In the genomic region with DNA sequence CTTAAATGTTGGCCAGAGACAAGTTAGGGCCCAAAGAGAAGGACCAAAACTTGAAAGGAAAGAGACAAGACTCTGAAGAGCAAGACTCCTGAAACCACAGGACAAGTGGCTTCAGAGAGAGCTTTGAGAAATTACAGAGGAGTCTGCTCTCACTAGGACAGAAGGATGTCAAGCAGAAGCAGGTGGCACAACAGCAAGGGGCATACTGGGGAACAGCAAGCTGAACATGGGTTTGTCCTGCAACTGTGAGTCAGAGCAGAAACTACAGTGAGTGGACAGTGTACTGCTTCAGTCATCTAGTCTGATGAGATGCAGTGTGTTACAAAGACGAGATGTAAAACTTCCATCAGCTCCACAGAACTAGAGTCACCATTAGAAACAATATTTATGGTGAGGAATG, we compare ENCODE assay signal across 22 mouse cellular contexts.
"Had no signal": no experiment of that assay in that cellular context is flagged by ENCODE, and none has a peak within 500 bp of the region (broad histone marks: within the 10 kb centered on the region; RNA-seq: fewer than 3 reads in every experiment).

No protein-coding gene starts in this region.

- H3K9me3 ChIP-seq: limb, embryonic 10.5 days; limb, embryonic 13.5 days; liver, embryonic 12.5 days; liver, embryonic 15.5 days; lung, embryonic 15.5 days; midbrain, embryonic 12.5 days; midbrain, embryonic 15.5 days; neural tube, embryonic 12.5 days; neural tube, embryonic 15.5 days had no signal

- DNase-seq: kidney, adult 9 months; kidney, postnatal 14 days; kidney, postnatal 4 days; layer of hippocampus, adult 9-11 months; liver; lung, adult 18-20 months; lung, postnatal 14 days; lung, postnatal 4 days; right cerebral cortex, adult 18-20 months; right cerebral cortex, postnatal 14 days; right cerebral cortex, postnatal 4 days; thymus, postnatal 36 days had no signal

- H3K27ac ChIP-seq: limb, embryonic 10.5 days; limb, embryonic 13.5 days; liver, embryonic 12.5 days; liver, embryonic 15.5 days; lung, embryonic 15.5 days; midbrain, embryonic 12.5 days; midbrain, embryonic 15.5 days; neural tube, embryonic 12.5 days; neural tube, embryonic 15.5 days; stomach, postnatal 0 days had no signal

- H3K9ac ChIP-seq: limb, embryonic 13.5 days; liver, embryonic 12.5 days; liver, embryonic 15.5 days; lung, embryonic 15.5 days; midbrain, embryonic 12.5 days; midbrain, embryonic 15.5 days; neural tube, embryonic 12.5 days; neural tube, embryonic 15.5 days had no signal

- H3K4me3 ChIP-seq: limb, embryonic 10.5 days; limb, embryonic 13.5 days; liver, embryonic 12.5 days; liver, embryonic 15.5 days; lung, embryonic 15.5 days; midbrain, embryonic 12.5 days; midbrain, embryonic 15.5 days; neural tube, embryonic 12.5 days; neural tube, embryonic 15.5 days had no signal

- H3K36me3 ChIP-seq: limb, embryonic 10.5 days; limb, embryonic 13.5 days; liver, embryonic 12.5 days; liver, embryonic 15.5 days; lung, embryonic 15.5 days; midbrain, embryonic 12.5 days; midbrain, embryonic 15.5 days; neural tube, embryonic 12.5 days; neural tube, embryonic 15.5 days had no signal

- H3K4me1 ChIP-seq: limb, embryonic 10.5 days; limb, embryonic 13.5 days; liver, embryonic 12.5 days; liver, embryonic 15.5 days; lung, embryonic 15.5 days; midbrain, embryonic 15.5 days; neural tube, embryonic 12.5 days; neural tube, embryonic 15.5 days had no signal

- H3K27me3 ChIP-seq: limb, embryonic 13.5 days; liver, embryonic 12.5 days; liver, embryonic 15.5 days; lung, embryonic 15.5 days; midbrain, embryonic 12.5 days; midbrain, embryonic 15.5 days; neural tube, embryonic 12.5 days; neural tube, embryonic 15.5 days had no signal

- ATAC-seq: liver, embryonic 12.5 days; midbrain, embryonic 15.5 days had no signal

- H3K4me2 ChIP-seq: limb, embryonic 13.5 days; liver, embryonic 12.5 days; liver, embryonic 15.5 days; lung, embryonic 15.5 days; midbrain, embryonic 12.5 days; midbrain, embryonic 15.5 days; neural tube, embryonic 12.5 days; neural tube, embryonic 15.5 days had no signal
